In genomic region chr14:114790946-114791830, GRCm38 (mm10) we compare ENCODE assay signal across 7 mouse cellular contexts.
DNase-seq lines count a peak whose midpoint lies in the region; ATAC-seq lines count a peak whose summit lies in the region.

No protein-coding gene starts in this region.

- peak; percentile 93 for ATAC-seq in forebrain, embryonic 16.5 days
- ATAC-seq in hindbrain, embryonic 16.5 days, result peak; percentile 85

- no peaks in the 10 kb centered on the region for H3K27me3 ChIP-seq in forebrain, embryonic 16.5 days (replicated peaks; ENCODE audit: control insufficient read depth, insufficient read depth, low read length)
- H3K27me3 ChIP-seq in hindbrain, embryonic 16.5 days (replicated peaks; ENCODE audit: control insufficient read depth, insufficient read depth, low read length), result no peaks in the 10 kb centered on the region

- no peaks in the 10 kb centered on the region for H3K36me3 ChIP-seq in forebrain, embryonic 16.5 days (ENCODE audit: control insufficient read depth, insufficient read depth)
- no peaks in the 10 kb centered on the region for H3K36me3 ChIP-seq in hindbrain, embryonic 16.5 days (ENCODE audit: control insufficient read depth, insufficient read depth, low read length)

- H3K4me2 ChIP-seq in forebrain, embryonic 16.5 days (ENCODE audit: low read length), result peak overlapping the region; percentile 47
- peak overlapping the region; percentile 55 for H3K4me2 ChIP-seq in hindbrain, embryonic 16.5 days (ENCODE audit: low read length)

- H3K4me1 ChIP-seq in forebrain, embryonic 16.5 days (replicated peaks; ENCODE audit: control insufficient read depth, insufficient read depth, low read length), result no peaks in the 10 kb centered on the region
- H3K4me1 ChIP-seq in hindbrain, embryonic 16.5 days (ENCODE audit: control insufficient read depth, insufficient read depth, low read depth, low read length), result no peaks in the 10 kb centered on the region

- peak; percentile 7 for DNase-seq in WW6 (ENCODE audit: low read depth, low spot score)
- peak; percentile 20 for DNase-seq in cerebellum, adult 11 months
- peak; percentile 68 to 91 for DNase-seq in layer of hippocampus, postnatal 25 days (ENCODE audit: extremely low spot score in 1 of 2, low spot score in 1 of 2)
- DNase-seq in lung, postnatal 36 days, result peak; percentile 73
- DNase-seq in right cerebral cortex, postnatal 14 days, result peak; percentile 76

- no peak overlapping the region for H3K27ac ChIP-seq in forebrain, embryonic 16.5 days (ENCODE audit: low read length)
- H3K27ac ChIP-seq in hindbrain, embryonic 16.5 days (ENCODE audit: low read depth, low read length), result no peak overlapping the region

- peak overlapping the region; percentile 21 for H3K4me3 ChIP-seq in forebrain, embryonic 16.5 days (replicated peaks; ENCODE audit: low read length)
- peak overlapping the region; percentile 33 for H3K4me3 ChIP-seq in hindbrain, embryonic 16.5 days (ENCODE audit: low read length)

- WGBS in forebrain, embryonic 16.5 days, result 15% methylated on average over 13 of the region's 13 CpGs
- WGBS in hindbrain, embryonic 16.5 days, result 19% methylated on average over 13 of the region's 13 CpGs

- no peaks in the 10 kb centered on the region for H3K9me3 ChIP-seq in forebrain, embryonic 16.5 days (ENCODE audit: control insufficient read depth, low read length)
- H3K9me3 ChIP-seq in hindbrain, embryonic 16.5 days (ENCODE audit: control insufficient read depth, low read length), result no peaks in the 10 kb centered on the region

- 0 out of 2 replicates have a peak overlapping the region, but pooled peaks have one; percentile 24 for H3K9ac ChIP-seq in forebrain, embryonic 16.5 days (replicated peaks; ENCODE audit: low read depth, low read length)
- H3K9ac ChIP-seq in hindbrain, embryonic 16.5 days (ENCODE audit: low read depth, low read length), result no peak overlapping the region

Comparison
In these comparisons a context has a peak if more than half of its experiments do, and no peak if none do; other contexts are left out.
1. DNase-seq: peak in every context shown above with its lines; median percentile 80 in layer of hippocampus, postnatal 25 days; 76 in right cerebral cortex, postnatal 14 days; 73 in lung, postnatal 36 days; 20 in cerebellum, adult 11 months; 7 in WW6.